Mouse (Mus musculus): ENCODE data around the gene Klf2. TPM values are rescaled to one million over a fixed set of nuclear protein-coding genes. Genes with fewer than 3 reads are reported as not detected.

Klf2 gene
- total and polyA plus RNA-seq, 3 experiments, result 0.12 to 1.4 TPM; not detected in 1

DNA sequence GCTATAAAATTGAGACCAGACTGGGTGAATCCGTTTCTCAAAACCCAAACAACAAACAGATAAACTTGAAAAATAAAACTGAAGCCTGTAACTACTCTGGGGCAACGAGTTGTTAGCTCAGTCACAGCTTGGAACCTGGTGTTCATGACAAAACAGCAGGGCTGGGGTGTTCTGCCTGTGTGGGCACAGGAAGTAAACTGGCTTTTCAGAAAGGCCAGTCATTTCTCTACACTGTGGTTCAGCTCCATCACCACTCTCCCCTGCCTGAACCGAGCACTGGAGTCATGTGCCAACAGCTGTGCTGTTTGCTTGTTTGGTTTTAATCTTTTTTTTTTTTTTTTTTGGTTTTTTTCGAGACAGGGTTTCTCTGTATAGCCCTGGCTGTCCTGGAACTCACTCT, 24.9 kb downstream of the Klf2 start (continued):
- TF ChIP-seq SMC3 (IDR thresholded peaks at IDR 0.05; ENCODE audit: low read depth, low read length) (no peak; the same call in 1 of the 2 replicates), ELF1 (IDR thresholded peaks at IDR 0.05; ENCODE audit: low read depth, low read length) (no peak), MYC (IDR thresholded peaks at IDR 0.05; ENCODE audit: low read depth, low read length) (no peak), EP300 (IDR thresholded peaks at IDR 0.05; ENCODE audit: low read length) (peak; percentile 69), NRF1 (IDR thresholded peaks at IDR 0.05; ENCODE audit: low read depth, low read length) (no peak), UBTF (IDR thresholded peaks at IDR 0.05; ENCODE audit: low read depth, low read length) (no peak), CHD2 (IDR thresholded peaks at IDR 0.05; ENCODE audit: low read length) (no peak), TCF12 (IDR thresholded peaks at IDR 0.05; ENCODE audit: low read depth, low read length) (0 out of 2 replicates have a peak, but pooled peaks have one; percentile 54), ZKSCAN1 (IDR thresholded peaks at IDR 0.05; ENCODE audit: borderline replicate concordance, low read depth, low read length) (no peak), CHD1 (IDR thresholded peaks at IDR 0.05; ENCODE audit: low read depth, low read length) (no peak), NELFE (IDR thresholded peaks at IDR 0.05; ENCODE audit: low read depth, low read length) (no peak), IRF4 (IDR thresholded peaks at IDR 0.05; ENCODE audit: low read depth, low read length) (peak; percentile 86), MAFK (IDR thresholded peaks at IDR 0.05; ENCODE audit: insufficient replicate concordance, low read length) (0 out of 2 replicates have a peak, but pooled peaks have one; percentile 37)

DNA sequence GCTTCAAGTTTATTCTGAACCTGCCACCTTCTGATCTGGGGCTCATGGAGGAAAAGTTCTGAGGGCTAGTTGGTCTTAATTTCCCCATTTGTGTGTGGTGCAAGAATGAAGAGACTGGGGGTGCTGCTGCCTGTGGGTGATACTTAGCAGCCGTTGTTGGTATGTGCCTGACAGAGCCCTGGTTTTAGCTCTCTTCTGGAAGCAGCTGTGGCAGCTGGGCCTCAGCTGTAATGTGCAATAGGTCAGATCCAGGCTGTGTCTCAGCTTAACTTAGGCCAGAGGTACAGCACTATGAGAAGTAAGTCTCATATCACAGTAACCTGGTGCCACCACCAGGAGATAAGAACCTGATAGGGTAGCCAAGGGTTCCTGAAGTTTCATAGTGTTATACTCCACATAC, 28.7 kb downstream of the Klf2 start:
- H3K36me3 ChIP-seq (replicated peaks in 1 of 2; ENCODE audit: control insufficient read depth in 1 of 2, insufficient read depth in 1 of 2, low read length in 1 of 2), result peaks cover 12 to 58% of the 10 kb centered on the region in 2 experiments
- H3K4me2 ChIP-seq (ENCODE audit: insufficient read depth, low read depth, poor library complexity, severe bottlenecking), result no peak overlapping the region
- H3K79me2 ChIP-seq (replicated peaks; ENCODE audit: control insufficient read depth, extremely low read depth, insufficient read depth, poor library complexity, severe bottlenecking), result no peaks in the 10 kb centered on the region
- dilution Hi-C loops (cut with MboI; ENCODE audit: extremely low pct_ligation_motif_present, extremely low pct_unique_long_range_greater_than_20kb, low sequenced_read_pairs) (no loop called here), in situ Hi-C loops (cut with MboI; ENCODE audit: low pct_ligation_motif_present, low pct_unique_long_range_greater_than_20kb, low sequenced_read_pairs) (no loop called here)
- DNase-seq (ENCODE audit: extremely low read depth), result no peak
- H3K4me1 ChIP-seq (ENCODE audit: control insufficient read depth in 1 of 2, insufficient read depth in 2 of 2), result peaks cover 5 to 74% of the 10 kb centered on the region in 2 experiments
- no peaks in the 10 kb centered on the region for H3K9me3 ChIP-seq (replicated peaks; ENCODE audit: low read length)
- H3K4me3 ChIP-seq (replicated peaks in 1 of 3; ENCODE audit: low read depth in 2 of 3, low read length in 2 of 3, poor library complexity in 1 of 3), result no peak overlapping the region
- no peak overlapping the region for H3K27ac ChIP-seq (ENCODE audit: insufficient read depth, low read depth)
- TF ChIP-seq TBP (conservative IDR thresholded peaks at IDR 0.05; ENCODE audit: low read depth, low read length) (no peak), HCFC1 (IDR thresholded peaks at IDR 0.05; ENCODE audit: low read depth, low read length) (no peak), POLR2AphosphoS2 (IDR thresholded peaks at IDR 0.05; ENCODE audit: low read depth, low read length) (no peak), CHD2 (IDR thresholded peaks at IDR 0.05; ENCODE audit: low read length) (no peak), GABPA (IDR thresholded peaks at IDR 0.05; ENCODE audit: insufficient replicate concordance, low read depth, low read length) (no peak), JUND (conservative IDR thresholded peaks at IDR 0.05; ENCODE audit: low read depth, low read length) (no peak), MEF2A (IDR thresholded peaks at IDR 0.05; ENCODE audit: borderline replicate concordance, low read depth, low read length) (no peak), ZMIZ1 (IDR thresholded peaks at IDR 0.05; ENCODE audit: low read depth, low read length) (no peak), SIN3A (IDR thresholded peaks at IDR 0.05; ENCODE audit: low read length) (no peak), MAX (IDR thresholded peaks at IDR 0.05; ENCODE audit: low read length) (no peak), IRF4 (IDR thresholded peaks at IDR 0.05; ENCODE audit: low read depth, low read length) (no peak), NELFE (IDR thresholded peaks at IDR 0.05; ENCODE audit: low read depth, low read length) (no peak), ETS1 (conservative IDR thresholded peaks at IDR 0.05; ENCODE audit: low read depth, low read length) (no peak), MAFK (IDR thresholded peaks at IDR 0.05; ENCODE audit: insufficient replicate concordance, low read length) (no peak)
- no peaks in the 10 kb centered on the region for H3K27me3 ChIP-seq (replicated peaks)
- H3K9ac ChIP-seq (ENCODE audit: insufficient read depth, low read depth), result no peak overlapping the region

Measured in CH12.LX (cell line).